Mouse (Mus musculus) stomach, embryonic 15.5 days (tissue): Measurements from ENCODE around the gene Golm1. TPM values are rescaled to one million over a fixed set of nuclear protein-coding genes. Genes with fewer than 3 reads are reported as not detected.

Experiments
- ATAC-seq: fragments of 200-750 bp; cut with Nextera tagmentation; 2 replicates; pipeline ENCODE4 v1.8.0; 2017; ENCODE audit warnings: low read depth, moderate number of reproducible peaks, moderate TSS enrichment; ENCODE audit not compliant: insufficient read depth, low FRiP score
- H3K27ac ChIP-seq: fragments of 300-500 bp; sonication (generic); 2 replicates; pipeline ENCODE4 v1.5.1; 2015; ENCODE audit warnings: mild to moderate bottlenecking, inconsistent platforms
- H3K27me3 ChIP-seq: fragments of 300-500 bp; sonication (generic); replicated peaks from 2 replicates; pipeline ENCODE4 v1.6.1; 2015; ENCODE audit warnings: inconsistent platforms
- H3K36me3 ChIP-seq: fragments of 300-500 bp; sonication (generic); 2 replicates; pipeline ENCODE4 v1.6.1; 2015; ENCODE audit warnings: inconsistent platforms
- H3K4me1 ChIP-seq: fragments of 300-500 bp; sonication (generic); 2 replicates; pipeline ENCODE4 v1.6.1; 2015; ENCODE audit warnings: inconsistent platforms
- H3K4me2 ChIP-seq: fragments of 300-500 bp; sonication (generic); 2 replicates; pipeline ENCODE4 v1.6.1; 2015; ENCODE audit warnings: mild to moderate bottlenecking, inconsistent platforms
- H3K4me3 ChIP-seq: fragments of 300-500 bp; sonication (generic); replicated peaks from 2 replicates; pipeline ENCODE4 v1.5.1; 2015; ENCODE audit warnings: inconsistent platforms
- H3K9ac ChIP-seq: fragments of 300-500 bp; sonication (generic); 2 replicates; pipeline ENCODE4 v1.6.1; 2015; ENCODE audit warnings: inconsistent platforms
- H3K9me3 ChIP-seq: fragments of 300-500 bp; sonication (generic); 2 replicates; pipeline ENCODE4 v1.6.1; 2016; ENCODE audit warnings: inconsistent platforms
- WGBS: fragments of 180-500 bp; shearing (Covaris S2); methylation state at CpG from one replicate; pipeline ENCODE4 v1.1.7; 2015; 5-methylcytosine and 5-hydroxymethylcytosine counted together
- polyA plus RNA-seq: library from polyadenylated mRNA; unstranded; fragments of >200 nt; fragmentation: Nextera tagmentation; extraction: Ambion mirVana; gene quantifications from 2 replicates; pipeline ENCODE4 v1.2.1, GENCODE M21; 2015

Golm1 gene
- polyA plus RNA-seq, 1 experiment from 2014 or later = 77.2 TPM

DNA sequence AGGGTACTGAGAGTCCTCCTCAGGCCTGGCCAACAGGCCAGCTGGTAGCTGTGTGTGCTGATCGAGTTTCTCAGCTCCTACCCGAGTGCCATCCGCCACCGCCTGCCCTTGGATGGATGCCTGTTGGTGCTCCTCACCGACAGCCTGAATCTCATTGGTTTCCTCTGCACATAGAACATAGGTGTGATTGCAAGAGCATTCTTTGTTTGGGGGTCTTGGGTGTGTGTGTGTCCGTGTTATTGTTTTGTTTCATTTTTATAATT lies 35.5 kb downstream of the Golm1 start:
- Histone ChIP-seq H3K4me3 (no peak overlapping the region), H3K9ac (no peak overlapping the region), H3K27ac (no peak overlapping the region), H3K9me3 (no peaks in the 10 kb centered on the region), H3K4me1 (no peaks in the 10 kb centered on the region), H3K36me3 (peaks cover 19% of the 10 kb centered on the region), H3K4me2 (no peak overlapping the region), H3K27me3 (no peaks in the 10 kb centered on the region)
- 85% methylated on average over 6 of the region's 6 CpGs for WGBS
- ATAC-seq = no peak

DNA sequence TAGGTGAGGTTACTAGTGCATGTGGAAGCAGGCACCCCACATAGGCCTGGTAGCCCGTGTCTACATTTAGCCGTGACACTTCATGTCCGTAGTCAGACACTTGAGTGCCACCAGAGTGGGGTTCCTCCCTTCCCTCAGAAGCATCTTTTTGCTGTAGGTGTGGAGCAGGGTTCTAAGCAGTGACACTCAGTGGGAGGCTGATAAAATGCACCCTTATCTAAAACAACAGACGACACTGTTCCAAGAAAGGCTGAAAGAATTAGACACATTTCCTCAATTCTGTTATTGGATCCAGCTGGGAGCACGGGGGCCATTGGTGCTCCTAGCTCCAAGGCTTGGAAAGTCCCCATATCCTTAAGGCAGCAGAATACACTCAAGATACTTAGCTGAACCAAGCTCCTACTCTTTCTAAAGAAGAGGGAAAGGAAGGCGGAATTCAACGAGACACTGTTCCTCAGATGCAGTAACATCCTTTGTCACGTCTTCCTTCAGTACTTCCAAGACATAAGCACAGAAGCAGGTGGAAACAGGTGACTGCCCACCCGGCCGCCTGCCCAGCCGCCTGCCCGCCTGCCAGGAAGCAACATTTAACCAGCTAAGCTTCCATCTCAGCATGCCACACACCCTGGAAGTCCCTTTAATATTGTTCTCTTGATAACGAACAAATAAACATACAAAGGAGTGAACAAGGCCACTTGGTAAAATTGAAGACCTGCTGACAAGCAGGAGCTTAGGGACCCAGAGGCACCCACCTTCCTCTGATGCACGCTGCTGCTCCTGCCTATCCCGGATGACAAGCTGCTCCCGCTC lies 36.0 kb downstream of the Golm1 start:
- no peak overlapping the region for H3K27ac ChIP-seq

DNA sequence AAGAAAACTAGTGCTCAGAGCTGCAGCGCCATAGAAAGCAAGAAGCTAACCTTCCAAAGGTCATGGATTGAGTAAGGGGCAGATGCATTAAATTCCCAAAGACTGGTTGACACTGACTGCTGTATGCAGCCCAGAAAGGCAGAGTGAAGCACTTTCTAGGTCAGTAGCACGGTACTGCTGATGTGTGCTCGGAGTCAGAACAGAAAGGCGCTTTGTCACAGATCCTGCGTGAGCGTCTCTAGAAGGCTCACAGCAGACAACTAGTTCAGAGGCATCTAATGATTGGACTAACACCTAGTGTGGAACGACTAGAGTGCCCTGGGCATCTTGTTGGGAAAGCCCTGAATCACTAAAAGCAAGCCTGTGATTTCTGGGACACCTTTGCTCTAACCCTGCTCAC lies 37.8 kb downstream of the Golm1 start:
- no peak for ATAC-seq
- Histone ChIP-seq H3K27ac (no peak overlapping the region), H3K4me1 (no peaks in the 10 kb centered on the region), H3K9ac (no peak overlapping the region), H3K9me3 (no peaks in the 10 kb centered on the region), H3K36me3 (peaks cover 37% of the 10 kb centered on the region), H3K27me3 (no peaks in the 10 kb centered on the region), H3K4me2 (no peak overlapping the region), H3K4me3 (no peak overlapping the region)
- 91% methylated on average over 7 of the region's 7 CpGs for WGBS

More for the DNA sequence above, 36.0 kb downstream of the Golm1 start:
- whole genome bisulfite sequencing = 85% methylated on average over 16 of the region's 16 CpGs
- Histone ChIP-seq H3K36me3 (peaks cover 21% of the 10 kb centered on the region), H3K4me3 (no peak overlapping the region), H3K9me3 (no peaks in the 10 kb centered on the region), H3K4me2 (no peak overlapping the region), H3K27me3 (no peaks in the 10 kb centered on the region), H3K4me1 (no peaks in the 10 kb centered on the region), H3K9ac (no peak overlapping the region)
- ATAC-seq = no peak

DNA sequence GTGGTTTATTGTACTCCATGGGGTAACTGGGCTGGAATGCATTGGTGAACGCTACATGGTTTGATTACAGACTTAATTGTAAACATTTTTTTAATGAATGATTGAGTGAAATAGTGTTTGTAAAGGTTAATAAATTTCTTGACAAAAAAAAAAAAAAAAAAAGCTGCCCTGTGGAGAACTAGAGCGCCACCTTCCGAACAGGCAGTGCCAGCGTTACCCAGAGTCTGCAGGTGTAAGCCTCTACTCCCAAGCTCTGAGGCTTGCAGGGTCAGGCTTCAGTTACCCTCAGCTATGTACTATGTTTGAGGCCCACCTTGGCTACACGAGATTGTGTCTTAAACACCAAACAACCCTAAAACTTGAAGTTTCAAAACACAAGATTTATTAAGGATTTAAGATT lies 41.0 kb downstream of the Golm1 start:
- Histone ChIP-seq H3K9ac (no peak overlapping the region), H3K36me3 (peaks cover 62% of the 10 kb centered on the region), H3K4me3 (no peak overlapping the region), H3K27me3 (no peaks in the 10 kb centered on the region), H3K27ac (no peak overlapping the region), H3K4me2 (no peak overlapping the region), H3K4me1 (no peaks in the 10 kb centered on the region), H3K9me3 (no peaks in the 10 kb centered on the region)
- no peak for ATAC-seq
- 76% methylated on average over 5 of the region's 5 CpGs for WGBS

DNA sequence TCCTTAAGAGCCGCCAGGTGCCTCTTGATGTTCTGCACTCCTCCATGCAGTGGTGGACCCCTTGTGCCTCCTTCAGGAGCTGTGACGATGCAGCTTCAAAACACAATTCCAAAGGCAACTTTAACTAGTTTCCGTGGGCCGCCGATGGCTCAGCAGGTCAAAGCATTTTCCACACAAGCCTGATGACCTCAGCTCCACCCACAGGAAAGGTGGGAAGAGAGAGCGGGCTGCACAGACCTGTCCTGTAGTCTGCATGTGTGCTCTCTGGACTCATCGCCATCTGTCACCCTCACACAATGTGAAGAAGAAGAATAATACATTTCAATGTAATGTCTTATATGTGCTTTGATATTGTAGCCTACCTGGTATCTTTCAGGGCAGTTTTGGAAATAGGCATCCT lies 48.9 kb downstream of the Golm1 start:
- Histone ChIP-seq H3K36me3 (peaks cover 47% of the 10 kb centered on the region), H3K27me3 (no peaks in the 10 kb centered on the region), H3K27ac (no peak overlapping the region), H3K9ac (no peak overlapping the region), H3K4me2 (no peak overlapping the region), H3K9me3 (no peaks in the 10 kb centered on the region), H3K4me3 (no peak overlapping the region), H3K4me1 (no peaks in the 10 kb centered on the region)
- 91% methylated on average over 7 of the region's 7 CpGs for WGBS
- no peak for ATAC-seq

DNA sequence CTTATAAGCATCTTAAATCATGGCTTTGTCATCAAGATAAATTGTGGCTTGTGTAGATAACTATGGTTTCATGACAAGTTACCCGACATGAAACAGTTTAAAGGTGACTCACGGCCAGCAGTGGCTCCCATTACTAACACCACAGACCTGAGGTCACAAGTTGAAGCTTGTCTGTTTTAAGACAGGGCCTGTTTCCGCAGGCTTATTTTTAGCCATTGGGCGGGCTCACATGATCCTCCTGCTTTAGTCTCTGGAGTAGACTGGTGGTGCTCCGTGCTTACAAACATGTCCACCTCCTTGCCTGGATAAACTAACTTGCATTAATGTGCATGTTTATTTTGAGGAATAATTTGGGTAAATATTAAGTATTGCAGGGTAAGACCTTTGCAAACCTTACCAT lies 50.7 kb downstream of the Golm1 start:
- H3K4me3 ChIP-seq = no peak overlapping the region

DNA sequence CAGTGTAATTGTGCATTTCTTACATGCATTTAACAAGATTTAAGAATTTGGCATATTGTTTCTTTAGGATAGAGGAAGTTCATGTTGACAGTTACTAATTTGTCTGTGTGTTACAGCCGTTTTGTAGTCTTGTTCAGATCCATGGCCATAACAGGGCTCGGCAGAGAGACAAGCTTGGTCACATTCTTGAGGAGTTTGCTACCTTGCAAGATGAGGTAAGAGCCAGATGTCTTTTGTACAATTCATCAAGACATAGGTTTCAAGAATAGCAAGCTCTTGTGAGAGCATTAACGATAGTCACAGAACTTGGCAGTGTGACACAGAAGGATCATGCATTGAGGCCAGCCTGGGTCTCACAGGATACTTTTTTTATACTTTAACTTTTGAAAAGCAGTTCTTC lies 51.2 kb downstream of the Golm1 start:
- Histone ChIP-seq H3K4me2 (no peak overlapping the region), H3K9me3 (no peaks in the 10 kb centered on the region), H3K9ac (no peak overlapping the region), H3K27me3 (no peaks in the 10 kb centered on the region), H3K4me3 (no peak overlapping the region), H3K4me1 (no peaks in the 10 kb centered on the region), H3K27ac (no peak overlapping the region), H3K36me3 (peaks cover 32% of the 10 kb centered on the region)
- ATAC-seq = no peak
- 63% methylated on average over 3 of the region's 3 CpGs for WGBS

More for the DNA sequence above, 50.7 kb downstream of the Golm1 start:
- Histone ChIP-seq H3K9ac (no peak overlapping the region), H3K4me2 (no peak overlapping the region), H3K27me3 (no peaks in the 10 kb centered on the region), H3K4me1 (no peaks in the 10 kb centered on the region), H3K36me3 (peaks cover 37% of the 10 kb centered on the region), H3K9me3 (no peaks in the 10 kb centered on the region), H3K27ac (no peak overlapping the region)
- WGBS = 59% methylated on average over 5 of the region's 5 CpGs
- no peak for ATAC-seq

DNA sequence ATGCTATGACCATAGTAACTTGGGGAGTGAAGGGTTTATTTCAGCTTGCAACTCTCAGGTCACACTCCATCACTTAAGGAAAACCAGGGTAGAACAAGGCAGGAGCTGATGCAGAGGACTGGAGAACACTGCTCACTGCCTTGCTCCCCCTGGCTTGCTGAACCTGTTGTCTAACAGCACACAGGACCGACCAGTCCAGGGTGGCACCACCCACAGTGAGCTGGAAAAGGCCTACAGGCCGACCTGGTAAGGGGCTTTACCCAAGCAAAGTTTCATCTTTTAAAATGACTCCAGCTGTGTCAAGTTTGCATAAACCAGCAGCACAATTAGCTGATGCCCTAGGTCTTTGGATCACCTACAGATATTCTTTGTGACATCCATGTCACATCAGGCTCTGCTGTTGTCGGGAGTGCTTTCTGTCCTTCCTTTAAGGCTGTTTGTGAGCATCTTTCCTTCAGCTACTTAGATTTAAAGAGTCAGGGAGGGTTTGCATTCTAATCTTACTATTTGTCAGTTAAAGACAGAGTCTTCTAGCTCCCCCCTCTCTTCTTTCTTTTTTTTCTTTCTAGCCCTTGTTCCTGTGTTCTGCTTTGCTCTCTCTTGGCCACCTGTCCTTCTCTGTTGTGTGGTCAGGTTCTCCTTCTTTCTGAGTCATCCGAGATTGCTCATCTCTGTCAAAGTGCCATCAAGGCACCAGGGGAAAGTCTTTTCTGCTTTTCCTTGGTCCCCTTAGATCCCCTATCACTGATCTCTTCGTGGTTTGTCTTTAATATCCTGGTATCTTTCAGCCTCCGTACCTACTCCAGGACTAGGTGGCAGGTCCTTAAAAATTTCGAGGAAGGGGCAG lies 53.7 kb downstream of the Golm1 start:
- peaks cover 32% of the 10 kb centered on the region for H3K36me3 ChIP-seq
- WGBS = 84% methylated on average over 7 of the region's 7 CpGs

DNA sequence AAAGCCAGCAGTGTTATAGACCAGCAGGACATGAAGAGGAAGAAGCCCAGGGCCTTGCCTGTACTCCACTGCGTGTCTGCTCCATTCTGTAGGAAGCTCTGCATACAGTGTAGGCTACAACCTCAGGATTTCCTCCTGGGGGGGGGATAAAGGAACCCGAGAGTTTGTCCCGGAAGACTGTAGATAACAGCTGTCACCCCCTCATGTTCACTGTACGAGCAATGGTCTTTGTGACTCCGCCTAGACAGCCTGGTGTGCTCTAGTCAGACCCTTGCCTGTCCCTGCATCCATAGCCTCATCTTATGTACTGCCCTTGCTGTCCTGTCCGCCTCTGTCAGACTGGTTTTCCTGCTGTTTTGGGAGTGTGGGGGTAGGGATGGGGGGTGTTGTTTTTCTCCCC lies 57.1 kb downstream of the Golm1 start:
- 75% methylated on average over 6 of the region's 6 CpGs for WGBS
- peaks cover 38% of the 10 kb centered on the region for H3K36me3 ChIP-seq
- H3K9me3 ChIP-seq = no peaks in the 10 kb centered on the region
- no peak overlapping the region for H3K27ac ChIP-seq
- ATAC-seq = no peak
- H3K4me2 ChIP-seq = no peak overlapping the region
- no peaks in the 10 kb centered on the region for H3K4me1 ChIP-seq
- no peak overlapping the region for H3K9ac ChIP-seq
- H3K27me3 ChIP-seq = no peaks in the 10 kb centered on the region
- no peak overlapping the region for H3K4me3 ChIP-seq

More for the DNA sequence above, 53.7 kb downstream of the Golm1 start:
- H3K9ac ChIP-seq = no peak overlapping the region
- H3K4me1 ChIP-seq = no peaks in the 10 kb centered on the region
- ATAC-seq = no peak
- no peak overlapping the region for H3K4me3 ChIP-seq
- H3K4me2 ChIP-seq = no peak overlapping the region
- no peaks in the 10 kb centered on the region for H3K27me3 ChIP-seq
- no peaks in the 10 kb centered on the region for H3K9me3 ChIP-seq
- H3K27ac ChIP-seq = no peak overlapping the region

DNA sequence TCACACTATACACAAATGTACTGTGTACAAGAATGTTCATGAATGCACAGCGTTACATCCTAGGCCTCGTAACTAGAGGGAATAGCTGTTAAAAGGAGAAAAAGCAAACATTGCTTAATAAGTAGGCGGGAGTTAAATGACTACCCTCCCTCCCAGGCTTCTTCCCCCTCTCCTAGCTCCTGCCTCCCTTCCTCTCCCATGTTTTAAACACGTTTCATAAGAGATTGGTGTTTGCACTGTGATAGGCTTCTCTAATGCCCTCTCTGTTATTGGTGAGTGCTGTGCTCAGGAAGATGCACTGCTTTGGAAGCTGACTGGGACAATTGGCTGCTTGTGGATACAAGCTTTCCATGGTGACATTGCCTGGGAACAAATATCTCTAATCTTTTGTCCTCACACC lies 60.1 kb downstream of the Golm1 start:
- no peak overlapping the region for H3K27ac ChIP-seq
- H3K27me3 ChIP-seq = no peaks in the 10 kb centered on the region
- H3K4me3 ChIP-seq = no peak overlapping the region
- H3K4me1 ChIP-seq = no peaks in the 10 kb centered on the region
- H3K9me3 ChIP-seq = no peaks in the 10 kb centered on the region
- H3K4me2 ChIP-seq = no peak overlapping the region
- no peak; the same call in 1 of the 2 replicates for ATAC-seq
- WGBS = 72% methylated on average over 4 of the region's 4 CpGs
- peaks cover 38% of the 10 kb centered on the region for H3K36me3 ChIP-seq
- no peak overlapping the region for H3K9ac ChIP-seq

DNA sequence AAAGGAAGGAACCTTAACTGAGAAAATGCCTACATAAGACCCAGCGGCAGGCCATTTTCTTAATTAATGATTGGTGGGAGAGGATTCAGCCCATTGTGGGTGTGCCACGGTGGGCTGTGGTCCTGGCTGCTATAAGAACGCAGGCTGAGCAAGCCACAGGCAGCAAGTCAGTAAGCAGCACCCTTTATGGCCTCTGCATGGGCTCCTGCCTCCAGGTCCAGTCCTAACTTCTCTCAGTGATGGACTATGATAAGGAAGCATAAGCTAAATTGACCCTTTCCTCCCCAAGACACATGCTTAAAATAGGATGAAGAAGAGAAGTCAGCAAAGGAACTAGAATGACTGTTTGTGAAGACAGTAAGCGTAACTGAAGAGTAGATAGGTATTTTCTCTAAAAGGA lies 60.5 kb downstream of the Golm1 start:
- H3K36me3 ChIP-seq = peaks cover 39% of the 10 kb centered on the region
- no peak overlapping the region for H3K4me3 ChIP-seq
- 89% methylated on average over 4 of the region's 4 CpGs for WGBS
- no peak overlapping the region for H3K9ac ChIP-seq
- H3K4me1 ChIP-seq = no peaks in the 10 kb centered on the region
- H3K27ac ChIP-seq = no peak overlapping the region
- ATAC-seq = no peak
- no peak overlapping the region for H3K4me2 ChIP-seq
- no peaks in the 10 kb centered on the region for H3K9me3 ChIP-seq
- H3K27me3 ChIP-seq = no peaks in the 10 kb centered on the region

DNA sequence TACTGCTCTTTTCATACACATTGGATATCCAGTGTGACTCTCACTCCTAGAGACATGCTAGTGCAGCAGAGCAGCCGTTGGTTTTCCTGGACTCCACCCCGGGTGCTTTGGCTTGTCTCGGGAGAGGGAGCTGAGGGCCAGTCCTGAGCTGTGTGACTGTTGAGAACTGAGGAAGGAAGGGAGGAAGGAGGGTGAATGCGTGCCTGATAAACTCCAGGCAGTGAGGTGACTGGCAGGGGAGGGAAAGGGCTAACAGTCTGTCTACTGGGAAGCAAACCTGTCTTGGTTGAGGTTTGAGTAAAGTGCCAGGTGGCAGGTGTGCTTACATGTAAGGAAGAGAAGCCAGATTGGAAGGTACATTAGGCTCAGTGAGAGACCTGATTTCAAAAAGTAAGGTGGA lies 61.7 kb downstream of the Golm1 start:
- Histone ChIP-seq H3K36me3 (peaks cover 47% of the 10 kb centered on the region), H3K4me1 (no peaks in the 10 kb centered on the region), H3K4me2 (no peak overlapping the region), H3K27me3 (no peaks in the 10 kb centered on the region), H3K27ac (no peak overlapping the region), H3K4me3 (no peak overlapping the region), H3K9me3 (no peaks in the 10 kb centered on the region), H3K9ac (no peak overlapping the region)
- no peak for ATAC-seq
- 79% methylated on average over 4 of the region's 4 CpGs for WGBS
